16 mouse cellular contexts compared by ENCODE assay signal in genomic region chr1:172349504-172349903, GRCm38 (mm10). TPM values are rescaled to one million over a fixed set of nuclear protein-coding genes. Genes with fewer than 3 reads are reported as not detected.
DNase-seq lines count a peak whose midpoint lies in the region; ATAC-seq lines count a peak whose summit lies in the region.
"Had no signal": no experiment of that assay in that cellular context is flagged by ENCODE, and none has a peak within 500 bp of the region (broad histone marks: within the 10 kb centered on the region; RNA-seq: fewer than 3 reads in every experiment).

No protein-coding gene starts in this region.

- ATAC-seq in neural tube, embryonic 11.5 days (ENCODE audit: insufficient read depth, low FRiP score, low TSS enrichment): peak; percentile 40
- peak; percentile 34 for ATAC-seq in midbrain, embryonic 12.5 days (ENCODE audit: low FRiP score, low read depth)
- ATAC-seq: Patski had no signal

- 42% methylated on average over 5 of the region's 5 CpGs for WGBS in neural tube, embryonic 11.5 days
- WGBS in hindbrain, embryonic 10.5 days: 47% methylated on average over 5 of the region's 5 CpGs
- WGBS in midbrain, embryonic 12.5 days: 36% methylated on average over 5 of the region's 5 CpGs

- no peaks in the 10 kb centered on the region for H3K36me3 ChIP-seq in neural tube, embryonic 11.5 days (ENCODE audit: control insufficient read depth, insufficient read depth, low read length)
- H3K36me3 ChIP-seq in hindbrain, embryonic 10.5 days: no peaks in the 10 kb centered on the region
- H3K36me3 ChIP-seq in midbrain, embryonic 12.5 days: no peaks in the 10 kb centered on the region
- H3K36me3 ChIP-seq: embryonic facial prominence, embryonic 15.5 days had no signal

- 0 out of 2 replicates have a peak overlapping the region, but pooled peaks have one; percentile 10 for H3K4me2 ChIP-seq in neural tube, embryonic 11.5 days (ENCODE audit: low read depth)
- peak overlapping the region; percentile 38 for H3K4me2 ChIP-seq in midbrain, embryonic 12.5 days (replicated peaks)
- H3K4me2 ChIP-seq: embryonic facial prominence, embryonic 15.5 days; liver, embryonic 11.5 days had no signal

- peak overlapping the region; percentile 80 for H3K27ac ChIP-seq in neural tube, embryonic 11.5 days (ENCODE audit: low read depth, low read length)
- peak overlapping the region; percentile 93 for H3K27ac ChIP-seq in hindbrain, embryonic 10.5 days
- peak overlapping the region; percentile 94 for H3K27ac ChIP-seq in midbrain, embryonic 12.5 days (replicated peaks)
- H3K27ac ChIP-seq: embryonic facial prominence, embryonic 15.5 days; stomach, postnatal 0 days had no signal

- H3K4me3 ChIP-seq in neural tube, embryonic 11.5 days (ENCODE audit: low read depth, low read length): no peak overlapping the region
- peak overlapping the region; percentile 37; the same call in 1 of the 2 replicates for H3K4me3 ChIP-seq in hindbrain, embryonic 10.5 days
- H3K4me3 ChIP-seq in midbrain, embryonic 12.5 days: no peak overlapping the region
- H3K4me3 ChIP-seq: embryonic facial prominence, embryonic 15.5 days had no signal

- H3K4me1 ChIP-seq in neural tube, embryonic 11.5 days (ENCODE audit: control insufficient read depth, insufficient read depth, low read length): peaks cover 28% of the 10 kb centered on the region
- peaks cover 59% of the 10 kb centered on the region for H3K4me1 ChIP-seq in hindbrain, embryonic 10.5 days (replicated peaks)
- peaks cover 49% of the 10 kb centered on the region for H3K4me1 ChIP-seq in midbrain, embryonic 12.5 days

- no peaks in the 10 kb centered on the region for H3K27me3 ChIP-seq in neural tube, embryonic 11.5 days (ENCODE audit: control insufficient read depth, insufficient read depth, low read length)
- H3K27me3 ChIP-seq in hindbrain, embryonic 10.5 days (ENCODE audit: insufficient read depth, poor library complexity, severe bottlenecking): peaks cover 18% of the 10 kb centered on the region
- H3K27me3 ChIP-seq in midbrain, embryonic 12.5 days: peaks cover 10% of the 10 kb centered on the region

- no peaks in the 10 kb centered on the region for H3K9me3 ChIP-seq in neural tube, embryonic 11.5 days (ENCODE audit: control insufficient read depth, low read length)
- no peaks in the 10 kb centered on the region for H3K9me3 ChIP-seq in hindbrain, embryonic 10.5 days
- no peaks in the 10 kb centered on the region for H3K9me3 ChIP-seq in midbrain, embryonic 12.5 days
- H3K9me3 ChIP-seq: embryonic facial prominence, embryonic 15.5 days had no signal

- H3K9ac ChIP-seq in neural tube, embryonic 11.5 days (ENCODE audit: low read length): peak overlapping the region; percentile 26
- peak overlapping the region; percentile 45; the same call in 1 of the 2 replicates for H3K9ac ChIP-seq in midbrain, embryonic 12.5 days (replicated peaks)
- H3K9ac ChIP-seq: embryonic facial prominence, embryonic 15.5 days had no signal

- DNase-seq in neural tube, embryonic 11.5 days (ENCODE audit: low spot score): no peak
- no peak for DNase-seq in neural tube, embryonic 10.5 days (ENCODE audit: extremely low spot score, low spot score)
- no peak for DNase-seq in hindbrain, embryonic 10.5 days (ENCODE audit: low spot score)
- no peak for DNase-seq in urinary bladder, postnatal 36 days (ENCODE audit: low spot score in 2 of 2)
- no peak for DNase-seq in adrenal gland, adult 18-20 months (ENCODE audit: low spot score in 2 of 2)
- no peak for DNase-seq in gastrocnemius, adult 18-20 months (ENCODE audit: low spot score)
- DNase-seq: adrenal gland, adult 8-10 months; cerebellum, postnatal 36 days; lung, postnatal 10 days had no signal

RNA-seq across cellular contexts. Expression of gene Kcnj10, which starts 8.5 kb away (rescaled TPM):
- polyA plus RNA-seq in neural tube, embryonic 11.5 days (2014; fragmentation: Nextera tagmentation; extraction: Ambion mirVana): 0.85 and 0.93 TPM in 2 replicates
- 0.31 and 0.77 TPM in 2 replicates for polyA plus RNA-seq in hindbrain, embryonic 10.5 days (2016; fragmentation: Nextera tagmentation; extraction: Ambion mirVana)
- 0.64 and 0.85 TPM in 2 replicates for polyA plus RNA-seq in midbrain, embryonic 12.5 days (2016; fragmentation: Nextera tagmentation; extraction: Ambion mirVana)
- total RNA-seq in adrenal gland, adult 18-20 months (2021): 1 to 10 TPM; 1.3 to 1.5 TPM
- total RNA-seq in gastrocnemius, adult 18-20 months (2021): under 1 TPM; 0.05 to 0.17 TPM
- total RNA-seq: hematopoietic stem cell, adult 5-6 weeks had no signal

RNA-seq across cellular contexts. Expression of gene Kcnj9, which starts 20.4 kb away (rescaled TPM):
- 0.30 and 0.84 TPM in 2 replicates for polyA plus RNA-seq in neural tube, embryonic 11.5 days (2014; fragmentation: Nextera tagmentation; extraction: Ambion mirVana)
- polyA plus RNA-seq in hindbrain, embryonic 10.5 days (2016; fragmentation: Nextera tagmentation; extraction: Ambion mirVana): 0.11 and 0.71 TPM in 2 replicates
- polyA plus RNA-seq in midbrain, embryonic 12.5 days (2016; fragmentation: Nextera tagmentation; extraction: Ambion mirVana): 1.7 and 2.7 TPM in 2 replicates
- total RNA-seq in adrenal gland, adult 18-20 months (2021): under 1 TPM in 1 of 2 experiments, not detected in 1; 0.22 TPM
- total RNA-seq in gastrocnemius, adult 18-20 months (2021): not detected
- total RNA-seq: heart, adult 8-10 months; hematopoietic stem cell, adult 5-6 weeks had no signal

RNA-seq across cellular contexts. Expression of gene Pigm, which starts 26.8 kb away (rescaled TPM):
- 14.2 and 15.1 TPM in 2 replicates for polyA plus RNA-seq in neural tube, embryonic 11.5 days (2014; fragmentation: Nextera tagmentation; extraction: Ambion mirVana)
- polyA plus RNA-seq in hindbrain, embryonic 10.5 days (2016; fragmentation: Nextera tagmentation; extraction: Ambion mirVana): 8.7 and 10.5 TPM in 2 replicates
- 10.7 and 11.4 TPM in 2 replicates for polyA plus RNA-seq in midbrain, embryonic 12.5 days (2016; fragmentation: Nextera tagmentation; extraction: Ambion mirVana)
- total RNA-seq in adrenal gland, adult 18-20 months (2021): 10 to 100 TPM in 1 of 2 experiments, 1 to 10 TPM in 1; 9.3 to 11.5 TPM
- total RNA-seq in gastrocnemius, adult 18-20 months (2021): 1 to 10 TPM; 3.0 to 3.3 TPM

RNA-seq across cellular contexts. Expression of gene Atp1a2, which starts 51.6 kb away (rescaled TPM):
- polyA plus RNA-seq in neural tube, embryonic 11.5 days (2014; fragmentation: Nextera tagmentation; extraction: Ambion mirVana): 1.3 and 1.6 TPM in 2 replicates
- polyA plus RNA-seq in hindbrain, embryonic 10.5 days (2016; fragmentation: Nextera tagmentation; extraction: Ambion mirVana): 2.1 and 2.3 TPM in 2 replicates
- polyA plus RNA-seq in midbrain, embryonic 12.5 days (2016; fragmentation: Nextera tagmentation; extraction: Ambion mirVana): 12.8 and 13.2 TPM in 2 replicates
- 100 to 1,000 TPM; 128 to 221 TPM for total RNA-seq in adrenal gland, adult 18-20 months (2021)
- total RNA-seq in gastrocnemius, adult 18-20 months (2021): 1,000 to 10,000 TPM in 1 of 2 experiments, 100 to 1,000 TPM in 1; 896 to 1,049 TPM
- total RNA-seq: hematopoietic stem cell, adult 5-6 weeks had no signal
